ENCODE assay signal across 15 mouse cellular contexts in the genomic region with DNA sequence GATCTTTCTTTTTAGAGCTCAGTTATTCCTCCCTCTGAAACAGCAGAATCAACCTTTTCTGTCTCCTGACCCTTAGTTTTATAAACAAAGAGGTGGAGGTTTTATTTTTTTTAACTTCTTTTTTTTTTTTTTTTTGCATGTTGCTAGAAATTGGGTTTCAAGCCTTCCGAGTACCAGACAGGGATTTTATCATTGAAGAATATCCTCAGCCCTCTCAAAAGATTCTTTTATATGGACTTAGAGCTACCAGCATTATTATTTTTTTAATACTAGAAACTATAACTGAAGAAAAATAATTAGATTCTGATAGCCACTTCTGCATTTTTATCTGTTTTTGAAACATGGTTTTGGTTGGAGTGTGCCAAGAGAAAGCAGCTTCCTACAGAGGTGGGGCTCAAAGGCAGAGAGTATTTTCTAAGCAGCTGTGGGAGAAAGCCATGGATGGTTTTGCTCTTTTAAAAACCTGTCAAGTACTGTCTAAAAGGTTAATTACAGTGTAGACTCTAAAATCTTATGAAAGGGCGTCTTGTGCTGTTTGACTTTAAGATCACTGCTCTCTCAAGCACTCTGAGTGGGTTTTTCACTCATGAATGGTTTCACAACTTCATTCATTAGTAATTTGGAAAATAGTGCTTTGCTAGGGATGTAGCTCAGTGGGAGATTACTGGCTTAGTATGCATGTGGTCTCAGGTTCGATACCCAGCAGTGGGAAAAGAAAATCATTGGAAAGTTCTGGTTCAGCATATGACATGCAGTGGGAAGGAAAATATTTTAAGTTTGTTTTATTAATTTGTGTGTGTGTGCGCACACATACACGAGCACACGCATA.
"Had no signal": no experiment of that assay in that cellular context is flagged by ENCODE, and none has a peak within 500 bp of the region (broad histone marks: within the 10 kb centered on the region; RNA-seq: fewer than 3 reads in every experiment).

No protein-coding gene starts in this region.

- H3K4me3 ChIP-seq: megakaryocyte, embryonic 14.5 days; midbrain, embryonic 13.5 days; midbrain, embryonic 15.5 days; neural tube, embryonic 12.5 days; stomach, embryonic 15.5 days had no signal

- H3K27ac ChIP-seq: midbrain, embryonic 13.5 days; midbrain, embryonic 15.5 days; neural tube, embryonic 12.5 days; stomach, embryonic 15.5 days; stomach, postnatal 0 days had no signal

- H3K27me3 ChIP-seq: midbrain, embryonic 15.5 days; neural tube, embryonic 12.5 days; stomach, embryonic 15.5 days had no signal

- DNase-seq: liver, postnatal 0 days; lung, embryonic 14.5 days; lung, postnatal 10 days; lung, postnatal 4 days; right cerebral cortex, postnatal 14 days; thymus, adult 2 months; thymus, postnatal 25 days; thymus, postnatal 4 days had no signal

- H3K36me3 ChIP-seq: midbrain, embryonic 13.5 days; midbrain, embryonic 15.5 days; neural tube, embryonic 12.5 days; stomach, embryonic 15.5 days had no signal

- H3K4me1 ChIP-seq: midbrain, embryonic 13.5 days; midbrain, embryonic 15.5 days; neural tube, embryonic 12.5 days; stomach, embryonic 15.5 days had no signal

- H3K9me3 ChIP-seq: megakaryocyte, embryonic 14.5 days; midbrain, embryonic 13.5 days; midbrain, embryonic 15.5 days; neural tube, embryonic 12.5 days; stomach, embryonic 15.5 days had no signal

- H3K4me2 ChIP-seq: lung, embryonic 14.5 days; midbrain, embryonic 11.5 days; midbrain, embryonic 13.5 days; midbrain, embryonic 15.5 days; neural tube, embryonic 12.5 days; stomach, embryonic 15.5 days had no signal

- H3K9ac ChIP-seq: liver, postnatal 0 days; lung, embryonic 14.5 days; midbrain, embryonic 13.5 days; midbrain, embryonic 15.5 days; neural tube, embryonic 12.5 days; stomach, embryonic 15.5 days had no signal

- ATAC-seq: liver, postnatal 0 days; midbrain, embryonic 13.5 days; midbrain, embryonic 15.5 days had no signal
